30 mouse cellular contexts compared by ENCODE assay signal in genomic region chr5:101085199-101085598, GRCm38 (mm10).
"Had no signal": no experiment of that assay in that cellular context is flagged by ENCODE, and none has a peak within 500 bp of the region (broad histone marks: within the 10 kb centered on the region; RNA-seq: fewer than 3 reads in every experiment).

No protein-coding gene starts in this region.

- H3K4me2 ChIP-seq: limb, embryonic 12.5 days; limb, embryonic 13.5 days; limb, embryonic 15.5 days; liver, embryonic 11.5 days; liver, embryonic 12.5 days; liver, embryonic 13.5 days; liver, embryonic 15.5 days; lung, embryonic 14.5 days; lung, embryonic 15.5 days; midbrain, embryonic 11.5 days; midbrain, embryonic 12.5 days; midbrain, embryonic 13.5 days; midbrain, embryonic 15.5 days had no signal

- H3K9ac ChIP-seq: limb, embryonic 12.5 days; limb, embryonic 13.5 days; limb, embryonic 15.5 days; liver, embryonic 12.5 days; liver, embryonic 13.5 days; liver, embryonic 14.5 days; liver, embryonic 15.5 days; liver, postnatal 0 days; lung, embryonic 14.5 days; lung, embryonic 15.5 days; midbrain, embryonic 12.5 days; midbrain, embryonic 13.5 days; midbrain, embryonic 15.5 days had no signal

- H3K27me3 ChIP-seq: limb, embryonic 12.5 days; limb, embryonic 15.5 days; liver, embryonic 12.5 days; liver, embryonic 13.5 days; liver, embryonic 15.5 days; lung, embryonic 15.5 days; megakaryocyte, embryonic 14.5 days; midbrain, embryonic 12.5 days; midbrain, embryonic 13.5 days; midbrain, embryonic 15.5 days had no signal

- DNase-seq: left cerebral cortex, postnatal 4 days; liver; liver, embryonic 13.5 days; liver, postnatal 0 days; lung, adult 18-20 months; lung, adult 2 months; lung, embryonic 14.5 days; lung, postnatal 10 days; lung, postnatal 14 days; lung, postnatal 36 days; lung, postnatal 4 days; midbrain, embryonic 14.5 days had no signal

- H3K36me3 ChIP-seq: limb, embryonic 10.5 days; limb, embryonic 12.5 days; limb, embryonic 13.5 days; limb, embryonic 15.5 days; liver, embryonic 12.5 days; liver, embryonic 13.5 days; liver, embryonic 15.5 days; lung, embryonic 15.5 days; midbrain, embryonic 10.5 days; midbrain, embryonic 12.5 days; midbrain, embryonic 13.5 days; midbrain, embryonic 15.5 days had no signal

- H3K27ac ChIP-seq: limb, embryonic 10.5 days; limb, embryonic 12.5 days; limb, embryonic 13.5 days; limb, embryonic 15.5 days; liver, embryonic 12.5 days; liver, embryonic 13.5 days; liver, embryonic 14.5 days; liver, embryonic 15.5 days; lung, embryonic 15.5 days; macrophage; midbrain, embryonic 10.5 days; midbrain, embryonic 12.5 days; midbrain, embryonic 13.5 days; midbrain, embryonic 15.5 days had no signal

- ATAC-seq: liver, embryonic 12.5 days; liver, postnatal 0 days; lung, postnatal 0 days; midbrain, embryonic 13.5 days; midbrain, embryonic 15.5 days; midbrain, embryonic 16.5 days had no signal

- H3K9me3 ChIP-seq: limb, embryonic 10.5 days; limb, embryonic 12.5 days; limb, embryonic 13.5 days; limb, embryonic 15.5 days; liver, embryonic 12.5 days; liver, embryonic 15.5 days; lung, embryonic 15.5 days; midbrain, embryonic 10.5 days; midbrain, embryonic 12.5 days; midbrain, embryonic 13.5 days; midbrain, embryonic 15.5 days had no signal

- H3K4me3 ChIP-seq: limb, embryonic 10.5 days; limb, embryonic 12.5 days; limb, embryonic 13.5 days; limb, embryonic 15.5 days; liver, embryonic 12.5 days; liver, embryonic 13.5 days; liver, embryonic 15.5 days; lung, embryonic 15.5 days; megakaryocyte, embryonic 14.5 days; midbrain, embryonic 10.5 days; midbrain, embryonic 12.5 days; midbrain, embryonic 13.5 days; midbrain, embryonic 15.5 days had no signal

- H3K4me1 ChIP-seq: limb, embryonic 10.5 days; limb, embryonic 12.5 days; limb, embryonic 13.5 days; limb, embryonic 15.5 days; liver, embryonic 12.5 days; liver, embryonic 13.5 days; liver, embryonic 15.5 days; lung, embryonic 15.5 days; megakaryocyte, embryonic 14.5 days; midbrain, embryonic 12.5 days had no signal
